Mouse (Mus musculus): Measurements from ENCODE around the gene Chpf. TPM values are rescaled to one million over a fixed set of nuclear protein-coding genes. Genes with fewer than 3 reads are reported as not detected.

Gene Chpf
- polyA plus RNA-seq, 1 experiment from 2014 or later = 31.6 TPM

GRCm38 (mm10) chr1:75501905-75502304 is 22.8 kb upstream of the Chpf start:
- TF ChIP-seq EP300 (IDR thresholded peaks at IDR 0.05) = no peak
- no peak for TF ChIP-seq CTCF (IDR thresholded peaks at IDR 0.05)
- whole genome bisulfite sequencing = 96% methylated on average over 9 of the region's 9 CpGs
- ATAC-seq (no peak), DNase-seq (ENCODE audit: low spot score) (no peak)
- Histone ChIP-seq H3K4me2 (replicated peaks; ENCODE audit: low read depth, low read length) (no peak overlapping the region), H3K9me3 (ENCODE audit: low read length) (no peaks in the 10 kb centered on the region), H3K27me3 (replicated peaks; ENCODE audit: insufficient read depth, low read length) (no peaks in the 10 kb centered on the region), H3K4me1 (ENCODE audit: insufficient read depth, low read depth, low read length) (no peaks in the 10 kb centered on the region; the same call in none of the 2 replicates), H3K36me3 (ENCODE audit: insufficient read depth, low read length) (peaks cover 21% of the 10 kb centered on the region; the same call in 1 of the 2 replicates), H3K4me3 (ENCODE audit: low read depth, low read length) (no peak overlapping the region), H3K27ac (ENCODE audit: low read length) (no peak overlapping the region), H3K9ac (replicated peaks; ENCODE audit: low read depth) (no peak overlapping the region)

- 78% methylated on average over 7 of the region's 7 CpGs for WGBS
- no peak for ATAC-seq
- peaks cover 21% of the 10 kb centered on the region; the same call in 1 of the 2 replicates for H3K36me3 ChIP-seq (ENCODE audit: insufficient read depth, low read length)
These were observed 20.3 kb upstream of the Chpf start for GRCm38 (mm10) chr1:75499441-75499840.

GRCm38 (mm10) chr1:75498897-75499296 is 19.8 kb upstream of the Chpf start:
- DNase-seq (ENCODE audit: low spot score) = no peak
- Histone ChIP-seq H3K27me3 (replicated peaks; ENCODE audit: insufficient read depth, low read length) (no peaks in the 10 kb centered on the region), H3K27ac (ENCODE audit: low read length) (no peak overlapping the region), H3K4me3 (ENCODE audit: low read depth, low read length) (no peak overlapping the region), H3K4me2 (replicated peaks; ENCODE audit: low read depth, low read length) (no peak overlapping the region), H3K4me1 (ENCODE audit: insufficient read depth, low read depth, low read length) (no peaks in the 10 kb centered on the region; the same call in 1 of the 2 replicates), H3K36me3 (ENCODE audit: insufficient read depth, low read length) (peaks cover 21% of the 10 kb centered on the region; the same call in 1 of the 2 replicates), H3K9ac (replicated peaks; ENCODE audit: low read depth) (no peak overlapping the region), H3K9me3 (ENCODE audit: low read length) (no peaks in the 10 kb centered on the region)
- ATAC-seq = no peak
- 81% methylated on average over 4 of the region's 4 CpGs for WGBS
- TF ChIP-seq CTCF (IDR thresholded peaks at IDR 0.05) (no peak), EP300 (IDR thresholded peaks at IDR 0.05) (no peak)

More at GRCm38 (mm10) chr1:75499441-75499840, 20.3 kb upstream of the Chpf start:
- TF ChIP-seq CTCF (IDR thresholded peaks at IDR 0.05) = peak; percentile 53
- no peak for TF ChIP-seq EP300 (IDR thresholded peaks at IDR 0.05)
- no peak overlapping the region for H3K4me3 ChIP-seq (ENCODE audit: low read depth, low read length)
- H3K9ac ChIP-seq (replicated peaks; ENCODE audit: low read depth) = no peak overlapping the region
- no peak overlapping the region for H3K4me2 ChIP-seq (replicated peaks; ENCODE audit: low read depth, low read length)
- no peak for DNase-seq (ENCODE audit: low spot score)
- no peaks in the 10 kb centered on the region; the same call in 1 of the 2 replicates for H3K4me1 ChIP-seq (ENCODE audit: insufficient read depth, low read depth, low read length)
- no peak overlapping the region for H3K27ac ChIP-seq (ENCODE audit: low read length)
- H3K9me3 ChIP-seq (ENCODE audit: low read length) = no peaks in the 10 kb centered on the region
- H3K27me3 ChIP-seq (replicated peaks; ENCODE audit: insufficient read depth, low read length) = no peaks in the 10 kb centered on the region

- 53% methylated on average over 12 of the region's 12 CpGs for WGBS
- no peak overlapping the region for H3K27ac ChIP-seq (ENCODE audit: low read length)
- ATAC-seq (peak; percentile 57), DNase-seq (ENCODE audit: low spot score) (peak; percentile 70)
- no peaks in the 10 kb centered on the region for H3K27me3 ChIP-seq (replicated peaks; ENCODE audit: insufficient read depth, low read length)
- H3K4me3 ChIP-seq (ENCODE audit: low read depth, low read length) = no peak overlapping the region
- no peaks in the 10 kb centered on the region for H3K4me1 ChIP-seq (ENCODE audit: insufficient read depth, low read depth, low read length)
- no peak overlapping the region for H3K4me2 ChIP-seq (replicated peaks; ENCODE audit: low read depth, low read length)
- TF ChIP-seq EP300 (IDR thresholded peaks at IDR 0.05) (no peak), CTCF (IDR thresholded peaks at IDR 0.05) (peak; percentile 84)
- H3K36me3 ChIP-seq (ENCODE audit: insufficient read depth, low read length) = peaks cover 11% of the 10 kb centered on the region
- no peaks in the 10 kb centered on the region for H3K9me3 ChIP-seq (ENCODE audit: low read length)
- no peak overlapping the region for H3K9ac ChIP-seq (replicated peaks; ENCODE audit: low read depth)
These were observed 15.9 kb upstream of the Chpf start for GRCm38 (mm10) chr1:75494878-75495548.

- DNase-seq (ENCODE audit: low spot score) = no peak
- Histone ChIP-seq H3K4me1 (ENCODE audit: insufficient read depth, low read depth, low read length) (no peaks in the 10 kb centered on the region), H3K4me2 (replicated peaks; ENCODE audit: low read depth, low read length) (no peak overlapping the region), H3K4me3 (ENCODE audit: low read depth, low read length) (no peak overlapping the region), H3K27me3 (replicated peaks; ENCODE audit: insufficient read depth, low read length) (no peaks in the 10 kb centered on the region), H3K9ac (replicated peaks; ENCODE audit: low read depth) (no peak overlapping the region), H3K9me3 (ENCODE audit: low read length) (no peaks in the 10 kb centered on the region), H3K36me3 (ENCODE audit: insufficient read depth, low read length) (peaks cover 6% of the 10 kb centered on the region), H3K27ac (ENCODE audit: low read length) (no peak overlapping the region)
- TF ChIP-seq CTCF (IDR thresholded peaks at IDR 0.05) (no peak), EP300 (IDR thresholded peaks at IDR 0.05) (no peak)
- 72% methylated on average over 24 of the region's 24 CpGs for WGBS
- no peak for ATAC-seq
These were observed 13.6 kb upstream of the Chpf start for GRCm38 (mm10) chr1:75492579-75493170.

GRCm38 (mm10) chr1:75490785-75491551 is 11.9 kb upstream of the Chpf start:
- DNase-seq (ENCODE audit: low spot score) (no peak), ATAC-seq (no peak)
- Histone ChIP-seq H3K4me1 (ENCODE audit: insufficient read depth, low read depth, low read length) (no peaks in the 10 kb centered on the region), H3K4me2 (replicated peaks; ENCODE audit: low read depth, low read length) (no peak overlapping the region), H3K36me3 (ENCODE audit: insufficient read depth, low read length) (peaks cover 6% of the 10 kb centered on the region; the same call in 1 of the 2 replicates), H3K27me3 (replicated peaks; ENCODE audit: insufficient read depth, low read length) (peaks cover 16% of the 10 kb centered on the region), H3K27ac (ENCODE audit: low read length) (no peak overlapping the region), H3K4me3 (ENCODE audit: low read depth, low read length) (no peak overlapping the region), H3K9ac (replicated peaks; ENCODE audit: low read depth) (no peak overlapping the region), H3K9me3 (ENCODE audit: low read length) (no peaks in the 10 kb centered on the region)
- no peak for TF ChIP-seq CTCF (IDR thresholded peaks at IDR 0.05)
- no peak for TF ChIP-seq EP300 (IDR thresholded peaks at IDR 0.05)
- WGBS = 86% methylated on average over 34 of the region's 34 CpGs
